Mouse (Mus musculus) CD4-positive naive resting alpha-beta T cell, adult 57 days (primary cell): ENCODE results near the gene Dst. TPM values are rescaled to one million over a fixed set of nuclear protein-coding genes. Genes with fewer than 3 reads are reported as not detected.

Experiments used
- total RNA-seq: library from RNA; stranded (reverse); gene quantifications from one replicate; pipeline ENCODE4 v1.2.4, GENCODE M21; 2023

The Dst gene
- 15.1 TPM for total RNA-seq

GRCm38 (mm10) chr1:33908191-33908962 is at the start of gene Dst:
TSS of gene Dst (plus strand) at chr1:33908225.

GRCm38 (mm10) chr1:33907421-33908190 is 419 bp upstream of the Dst start, which contains the start of gene Bend6:
TSS of gene Bend6 (minus strand) at chr1:33907816.

Other genes with a start within 250 kb of the Dst start
- 11.5 TPM for gene Prim2, start 238.4 kb upstream of the Dst start, total RNA-seq
- gene Rab23, start 188.3 kb upstream of the Dst start, total RNA-seq = 12.3 TPM
- 1.7 TPM for gene Bag2, start 150.4 kb upstream of the Dst start, total RNA-seq
- 42.0 TPM for gene Zfp451, start 93.6 kb upstream of the Dst start, total RNA-seq
- 6.5 TPM for gene Bend6, start 409 bp upstream of the Dst start, total RNA-seq